Mouse (Mus musculus) right cerebral cortex, postnatal 36 days (tissue): ENCODE data around the gene Csnk1g2.

Experiments used
- DNase-seq, 2 experiments: peaks; one replicate each; pipeline ENCODE4 v3.0.0; 2022; ENCODE audit warnings: low spot score in 2 of 2, mixed read lengths in 1 of 2

The Csnk1g2 gene

GRCm38 (mm10) chr10:80622661-80623456, at the start of gene Csnk1g2:
Gene Csnk1g2, plus strand, starts transcription at chr10:80622838.
- DNase-seq: peak; percentile 43 to 44

- DNase-seq: no peak
Observed at GRCm38 (mm10) chr10:80573944-80574343, 48.7 kb upstream of the Csnk1g2 start.

DNA sequence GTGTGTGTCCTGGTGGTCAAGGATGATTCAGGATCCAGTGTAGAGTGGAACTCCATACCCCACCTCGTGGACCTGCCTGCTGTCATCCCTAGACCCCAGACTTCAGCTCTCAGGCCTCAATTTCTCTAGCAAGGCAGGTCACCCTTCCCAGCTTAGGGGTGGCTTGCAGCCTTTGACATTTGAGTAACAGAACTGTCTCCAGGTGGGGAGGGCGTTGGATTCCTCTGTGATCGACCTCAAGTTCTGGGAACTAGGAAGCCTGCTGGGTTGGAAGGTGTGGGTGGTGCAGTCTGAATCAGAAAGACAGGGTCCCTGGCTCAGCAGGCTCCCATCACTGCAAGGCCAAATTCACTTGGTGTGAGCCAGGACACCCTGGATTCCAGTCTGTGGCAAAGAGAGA, 47.7 kb upstream of the Csnk1g2 start:
- no peak for DNase-seq

- DNase-seq: no peak
Observed at GRCm38 (mm10) chr10:80575925-80576324, 46.7 kb upstream of the Csnk1g2 start.

GRCm38 (mm10) chr10:80576351-80577194, 46.1 kb upstream of the Csnk1g2 start:
- no peak for DNase-seq

GRCm38 (mm10) chr10:80577195-80578130, 45.2 kb upstream of the Csnk1g2 start, which contains the start of gene Klf16:
Gene Klf16, minus strand, starts transcription at chr10:80577321.
- peak; percentile 92 to 94 for DNase-seq

DNA sequence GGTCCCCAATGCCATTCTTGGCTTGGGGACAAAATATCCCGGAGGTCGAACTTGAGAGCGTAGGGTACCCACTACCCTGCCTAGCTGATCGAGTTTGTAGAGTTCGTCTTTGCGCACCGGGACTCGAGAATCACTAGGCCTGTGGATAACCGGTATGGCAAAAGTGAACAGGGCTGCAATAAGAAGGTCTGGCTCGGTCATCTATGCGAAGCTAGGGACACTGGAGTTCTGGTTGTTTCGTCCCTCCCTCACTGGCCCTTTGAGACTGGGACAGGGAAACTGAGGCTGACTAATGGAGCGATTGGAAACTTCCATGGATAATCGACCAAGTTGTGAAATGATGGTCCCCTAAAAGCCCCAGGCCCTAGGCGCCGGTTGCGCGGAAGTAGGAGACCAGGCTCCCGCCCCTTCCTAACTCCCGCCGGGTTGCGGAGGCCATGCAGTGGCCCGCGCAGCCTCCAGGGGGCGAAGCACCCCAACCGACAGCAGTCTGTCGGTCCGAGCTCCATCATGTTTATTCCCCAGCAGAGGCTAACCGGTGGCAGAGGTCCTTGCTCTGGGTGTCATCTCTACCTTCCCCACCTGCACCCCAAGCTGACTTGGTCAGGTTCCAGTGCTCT, 44.4 kb upstream of the Csnk1g2 start:
- no peak for DNase-seq

- no peak for DNase-seq
Observed at GRCm38 (mm10) chr10:80578911-80579310, 43.7 kb upstream of the Csnk1g2 start.

- no peak for DNase-seq
Observed at GRCm38 (mm10) chr10:80583047-80583446, 39.6 kb upstream of the Csnk1g2 start.

GRCm38 (mm10) chr10:80584045-80584488, 38.6 kb upstream of the Csnk1g2 start:
- DNase-seq: no peak

DNA sequence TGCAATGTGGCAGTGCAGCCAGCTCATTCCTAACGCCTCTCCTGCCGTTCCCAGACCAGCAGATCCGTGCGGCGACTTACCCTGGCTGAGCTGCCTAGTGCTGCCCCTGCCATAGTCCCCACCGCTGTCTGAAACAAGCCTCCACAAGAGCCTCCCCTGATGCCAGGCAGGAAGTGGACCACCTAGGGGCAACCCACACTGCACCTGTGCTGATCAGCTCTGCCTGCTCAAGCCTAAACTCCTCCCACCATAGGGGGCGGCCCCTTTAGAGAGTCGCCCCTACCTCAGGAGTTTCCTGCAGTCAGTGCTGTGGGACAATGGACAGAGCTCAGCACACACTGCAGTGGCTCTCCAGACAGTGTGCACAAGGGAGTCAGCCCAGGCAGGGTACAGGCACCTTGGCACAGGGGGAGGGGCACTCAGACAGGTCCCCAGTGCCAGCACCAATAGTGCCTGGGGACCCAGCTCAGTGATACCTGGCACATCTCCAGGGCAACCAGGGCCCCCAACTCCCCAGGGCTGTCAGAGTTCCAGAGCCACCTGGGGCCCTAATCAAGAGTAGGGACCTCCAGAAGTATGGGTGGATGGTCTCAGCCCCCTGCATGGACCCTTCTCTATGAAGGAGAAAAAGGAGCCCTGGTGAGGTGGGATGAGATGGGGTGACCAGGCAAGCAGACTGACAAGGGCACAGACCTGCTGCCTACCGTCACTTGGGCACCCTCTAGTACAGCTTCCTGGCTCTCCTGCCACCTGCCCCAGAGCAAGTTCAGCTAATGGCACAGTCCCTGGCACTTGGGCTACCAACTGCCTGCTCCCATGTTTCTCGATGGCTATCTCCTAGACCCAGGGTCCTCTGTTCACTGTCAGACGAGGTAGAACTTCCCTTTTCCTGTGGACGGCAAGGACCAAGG, 37.7 kb upstream of the Csnk1g2 start:
- no peak for DNase-seq

- no peak for DNase-seq
Observed at GRCm38 (mm10) chr10:80585581-80585980, 37.1 kb upstream of the Csnk1g2 start.

DNA sequence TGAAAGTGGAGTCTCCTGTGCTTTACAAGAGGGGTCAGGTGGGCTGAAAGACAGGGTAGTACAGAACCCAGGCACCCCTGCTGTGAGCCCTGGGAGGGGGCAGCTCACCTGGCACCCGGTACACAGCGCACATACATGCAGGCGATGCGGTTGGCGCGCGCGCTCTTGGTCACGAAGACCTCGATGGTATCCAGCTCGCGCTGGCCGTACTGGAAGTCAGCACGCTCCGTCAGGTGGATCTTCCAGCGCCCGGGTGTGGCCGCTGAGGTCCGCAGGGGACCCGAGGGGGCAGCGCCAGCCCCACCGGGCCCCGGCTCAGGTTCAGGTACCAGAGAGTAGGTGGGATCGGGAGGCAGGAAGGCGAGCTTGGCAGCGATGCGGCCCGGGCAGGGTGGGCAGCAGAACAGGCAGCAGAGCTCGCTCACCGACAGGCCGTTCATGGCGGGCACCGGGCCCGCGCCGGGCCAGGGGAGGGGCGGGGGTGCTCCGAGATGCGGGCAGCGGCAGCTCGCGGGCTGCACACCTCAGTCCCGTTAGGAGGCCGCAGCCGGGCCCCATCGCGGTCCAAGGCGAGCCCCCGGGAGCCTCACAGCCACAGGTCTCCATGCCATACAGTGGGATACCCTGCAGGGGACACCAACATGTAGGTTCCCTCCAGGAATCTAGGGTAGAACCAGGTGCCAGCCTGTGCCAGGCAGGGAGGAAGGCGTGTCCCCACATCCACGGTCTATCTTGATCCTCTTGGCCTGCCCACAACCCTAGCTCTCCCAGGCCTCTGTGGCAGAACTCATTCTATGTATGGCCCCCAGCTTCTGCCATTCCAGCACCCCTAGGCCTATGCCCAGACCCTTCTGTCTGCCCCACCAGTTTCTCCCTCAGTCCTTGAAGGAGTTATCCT, 36.0 kb upstream of the Csnk1g2 start:
- no peak for DNase-seq

GRCm38 (mm10) chr10:80587305-80587657, 35.4 kb upstream of the Csnk1g2 start:
- DNase-seq: no peak

DNA sequence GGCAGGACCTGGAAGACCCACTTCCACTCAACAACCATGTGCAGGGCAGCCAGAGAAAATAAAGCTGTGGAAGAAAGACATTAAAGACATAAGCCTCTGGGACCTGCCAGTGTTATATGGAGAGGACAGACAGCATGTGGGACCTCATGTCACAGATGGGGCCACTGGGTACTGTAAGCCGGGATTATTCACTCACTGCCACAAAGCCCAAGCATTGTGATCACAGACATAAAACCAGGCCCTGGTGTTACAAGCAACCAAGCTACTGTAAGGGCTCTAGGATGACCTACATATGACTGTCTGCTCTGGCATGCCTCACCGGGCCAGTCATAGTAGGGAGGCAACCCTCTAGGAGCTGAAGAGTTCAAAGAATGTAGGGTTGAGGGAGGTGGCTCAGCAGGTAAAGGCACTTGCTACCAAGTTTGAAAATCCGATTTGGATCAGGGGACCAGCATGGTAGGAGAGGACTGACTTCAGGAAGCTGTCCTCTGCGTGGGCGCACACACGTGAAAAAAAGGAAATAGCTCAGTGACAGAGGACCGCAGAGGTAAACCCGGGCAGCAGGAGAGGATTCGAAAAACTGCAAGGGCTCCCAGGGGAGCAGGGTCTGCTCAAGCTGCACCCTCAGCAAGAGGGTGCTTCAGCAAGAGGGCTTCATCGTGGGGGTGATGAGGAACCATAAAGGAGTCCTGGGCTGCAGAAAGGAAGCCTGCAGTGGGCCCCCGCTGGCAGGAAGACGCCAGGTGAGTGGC, 33.3 kb upstream of the Csnk1g2 start:
- no peak for DNase-seq

- peak; percentile 88 to 93 for DNase-seq
Observed at GRCm38 (mm10) chr10:80589879-80590854, 32.5 kb upstream of the Csnk1g2 start, which contains the start of gene Abhd17a. Gene Abhd17a, minus strand, starts transcription at chr10:80590341.

GRCm38 (mm10) chr10:80596318-80596717, 26.3 kb upstream of the Csnk1g2 start:
- DNase-seq: no peak
